Mouse (Mus musculus): ENCODE measurements around the gene Pkn3. TPM values are rescaled to one million over a fixed set of nuclear protein-coding genes. Genes with fewer than 3 reads are reported as not detected.

Gene Pkn3
- polyA plus RNA-seq, 2 experiments: 5.9 to 26.9 TPM

DNA sequence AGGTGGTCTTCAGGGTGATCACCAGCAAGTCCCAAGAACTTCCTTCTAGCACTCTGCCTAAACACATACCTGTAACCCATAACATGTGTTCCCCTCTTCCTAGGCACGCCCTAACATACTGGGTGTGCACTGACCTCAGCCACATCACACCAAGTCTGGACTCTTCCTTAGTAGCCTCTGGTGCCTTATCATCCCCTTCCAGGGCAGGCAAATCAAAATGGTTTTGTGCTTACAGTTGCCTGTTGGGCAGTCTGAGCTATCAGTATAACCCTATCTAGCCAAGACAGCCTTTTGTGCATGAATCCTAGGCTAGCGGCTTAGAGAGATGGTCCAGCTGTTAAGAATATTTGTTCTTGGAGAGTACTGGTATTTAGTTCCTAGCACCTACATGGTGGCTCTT lies 34.0 kb downstream of the Pkn3 start:
- Histone ChIP-seq H3K36me3 (ENCODE audit: control insufficient read depth, insufficient read depth, low read length) (peaks cover 59% of the 10 kb centered on the region), H3K4me3 (replicated peaks; ENCODE audit: low read length) (no peak overlapping the region), H3K27me3 (ENCODE audit: control insufficient read depth, insufficient read depth, low read length) (no peaks in the 10 kb centered on the region), H3K9me3 (ENCODE audit: control insufficient read depth, low read length) (no peaks in the 10 kb centered on the region), H3K4me1 (ENCODE audit: control insufficient read depth, insufficient read depth, low read length) (no peaks in the 10 kb centered on the region), H3K9ac (ENCODE audit: low read depth, low read length, severe bottlenecking) (no peak overlapping the region), H3K4me2 (replicated peaks; ENCODE audit: low read depth, low read length, severe bottlenecking) (no peak overlapping the region), H3K27ac (replicated peaks; ENCODE audit: low read depth, low read length) (no peak overlapping the region)
- TF ChIP-seq POLR2A (IDR thresholded peaks at IDR 0.05; ENCODE audit: borderline replicate concordance, extremely low read depth, insufficient read depth, insufficient read length): no peak
- DNase-seq (ENCODE audit: low spot score) (no peak), ATAC-seq (ENCODE audit: low FRiP score, low read depth) (no peak)
- 89% methylated on average over 2 of the region's 2 CpGs for WGBS

DNA sequence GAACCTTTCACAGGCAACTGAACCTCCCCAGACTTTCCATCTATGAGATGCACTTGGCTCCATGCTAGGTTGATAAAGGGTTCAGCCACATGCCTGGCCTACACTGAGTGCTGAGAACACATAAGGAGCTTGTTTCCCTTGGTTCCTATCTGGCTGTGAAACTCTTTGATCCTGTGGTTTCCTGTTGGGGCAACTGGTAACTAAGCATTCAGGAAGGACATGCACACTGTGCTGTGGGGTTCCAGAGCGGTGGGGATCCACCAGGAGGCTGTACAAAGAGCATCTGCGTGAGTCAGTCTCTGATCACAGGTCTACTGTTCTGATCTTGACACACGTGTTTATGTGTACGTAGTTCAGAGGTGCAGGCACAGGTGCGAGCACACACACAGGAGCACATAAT lies 35.1 kb downstream of the Pkn3 start:
- no peak for TF ChIP-seq POLR2A (IDR thresholded peaks at IDR 0.05; ENCODE audit: borderline replicate concordance, extremely low read depth, insufficient read depth, insufficient read length)
- Histone ChIP-seq H3K27me3 (ENCODE audit: control insufficient read depth, insufficient read depth, low read length) (no peaks in the 10 kb centered on the region), H3K27ac (replicated peaks; ENCODE audit: low read depth, low read length) (no peak overlapping the region), H3K36me3 (ENCODE audit: control insufficient read depth, insufficient read depth, low read length) (peaks cover 52% of the 10 kb centered on the region), H3K9me3 (ENCODE audit: control insufficient read depth, low read length) (no peaks in the 10 kb centered on the region), H3K9ac (ENCODE audit: low read depth, low read length, severe bottlenecking) (no peak overlapping the region), H3K4me1 (ENCODE audit: control insufficient read depth, insufficient read depth, low read length) (no peaks in the 10 kb centered on the region), H3K4me2 (replicated peaks; ENCODE audit: low read depth, low read length, severe bottlenecking) (no peak overlapping the region), H3K4me3 (replicated peaks; ENCODE audit: low read length) (no peak overlapping the region)
- ATAC-seq (ENCODE audit: low FRiP score, low read depth) (no peak), DNase-seq (ENCODE audit: low spot score) (no peak)
- 93% methylated on average over 5 of the region's 5 CpGs for WGBS

DNA sequence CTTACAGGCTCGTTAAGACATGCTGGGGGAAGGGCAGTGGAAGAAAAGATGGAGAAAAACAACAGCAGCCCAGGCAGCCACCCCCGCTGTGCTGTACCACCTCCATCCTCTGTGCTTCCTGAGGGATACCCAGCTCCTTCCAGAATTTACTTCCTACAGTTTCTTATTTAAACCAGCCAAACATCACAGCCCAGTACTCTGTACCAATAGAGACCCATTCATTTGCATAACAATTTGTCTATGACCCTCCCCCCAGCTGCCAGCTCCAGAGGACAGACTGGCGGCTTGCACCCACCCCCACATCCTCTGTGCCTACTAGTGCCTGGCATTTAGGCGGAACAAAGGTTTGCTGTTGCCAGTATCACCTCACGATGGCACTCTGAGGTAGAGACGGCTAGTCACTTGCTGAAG lies 42.2 kb downstream of the Pkn3 start:
- Histone ChIP-seq H3K9ac (ENCODE audit: low read depth, low read length, severe bottlenecking) (no peak overlapping the region), H3K9me3 (ENCODE audit: control insufficient read depth, low read length) (no peaks in the 10 kb centered on the region), H3K27ac (replicated peaks; ENCODE audit: low read depth, low read length) (no peak overlapping the region), H3K4me2 (replicated peaks; ENCODE audit: low read depth, low read length, severe bottlenecking) (no peak overlapping the region), H3K27me3 (ENCODE audit: control insufficient read depth, insufficient read depth, low read length) (no peaks in the 10 kb centered on the region), H3K36me3 (ENCODE audit: control insufficient read depth, insufficient read depth, low read length) (peaks cover 17% of the 10 kb centered on the region), H3K4me3 (replicated peaks; ENCODE audit: low read length) (no peak overlapping the region), H3K4me1 (ENCODE audit: control insufficient read depth, insufficient read depth, low read length) (peaks cover 8% of the 10 kb centered on the region; the same call in 1 of the 2 replicates)
- whole genome bisulfite sequencing: 35% methylated on average over 6 of the region's 6 CpGs
- TF ChIP-seq POLR2A (IDR thresholded peaks at IDR 0.05; ENCODE audit: borderline replicate concordance, extremely low read depth, insufficient read depth, insufficient read length): no peak
- ATAC-seq (ENCODE audit: low FRiP score, low read depth): no peak
- no peak for DNase-seq (ENCODE audit: low spot score)

DNA sequence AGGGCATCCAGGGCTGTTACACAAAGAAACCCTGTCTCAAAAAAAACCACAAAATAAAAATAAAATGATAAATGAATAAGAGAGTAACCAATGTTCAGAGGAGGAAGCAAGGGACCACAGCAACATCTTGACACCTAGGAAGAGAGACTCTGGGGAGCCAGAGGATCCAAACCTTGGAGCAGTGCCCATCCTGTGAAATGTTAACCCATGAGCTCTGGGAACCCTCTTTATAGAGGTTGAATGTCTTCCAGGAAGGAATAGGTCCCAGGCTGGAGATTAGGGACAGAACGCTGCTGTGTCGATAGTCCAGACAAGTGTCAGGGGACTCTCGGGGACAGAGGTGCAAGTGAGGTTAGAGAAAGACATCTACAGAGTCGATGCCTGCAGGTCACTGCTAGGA lies 42.8 kb downstream of the Pkn3 start:
- no peak overlapping the region for H3K27ac ChIP-seq (replicated peaks; ENCODE audit: low read depth, low read length)
- no peak overlapping the region for H3K9ac ChIP-seq (ENCODE audit: low read depth, low read length, severe bottlenecking)
- no peak for TF ChIP-seq POLR2A (IDR thresholded peaks at IDR 0.05; ENCODE audit: borderline replicate concordance, extremely low read depth, insufficient read depth, insufficient read length)
- no peak for ATAC-seq (ENCODE audit: low FRiP score, low read depth)
- 87% methylated on average over 4 of the region's 4 CpGs for WGBS
- H3K4me1 ChIP-seq (ENCODE audit: control insufficient read depth, insufficient read depth, low read length): peaks cover 13% of the 10 kb centered on the region; the same call in 1 of the 2 replicates
- peaks cover 17% of the 10 kb centered on the region for H3K36me3 ChIP-seq (ENCODE audit: control insufficient read depth, insufficient read depth, low read length)
- no peak for DNase-seq (ENCODE audit: low spot score)
- no peaks in the 10 kb centered on the region for H3K9me3 ChIP-seq (ENCODE audit: control insufficient read depth, low read length)
- no peak overlapping the region for H3K4me2 ChIP-seq (replicated peaks; ENCODE audit: low read depth, low read length, severe bottlenecking)
- no peak overlapping the region for H3K4me3 ChIP-seq (replicated peaks; ENCODE audit: low read length)
- H3K27me3 ChIP-seq (ENCODE audit: control insufficient read depth, insufficient read depth, low read length): no peaks in the 10 kb centered on the region

DNA sequence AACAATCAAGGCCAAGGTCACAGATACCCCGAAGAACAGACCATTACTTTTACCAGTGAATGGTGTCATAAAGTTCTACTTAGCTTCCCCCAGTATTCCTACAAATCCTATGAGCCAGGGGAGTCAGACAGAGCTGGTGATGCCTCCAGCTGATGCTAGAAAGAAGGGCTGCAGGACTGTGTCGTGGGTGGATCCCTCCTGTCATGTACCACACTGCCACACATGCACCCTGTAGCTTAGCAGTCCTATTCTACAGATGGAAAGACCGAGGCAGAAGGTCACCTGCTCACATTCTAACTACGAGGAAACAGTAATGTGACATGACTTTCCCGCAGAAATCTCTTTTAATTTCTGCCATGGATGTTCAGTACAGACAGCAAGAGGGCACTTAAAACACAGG lies 45.3 kb downstream of the Pkn3 start:
- no peak overlapping the region for H3K27ac ChIP-seq (replicated peaks; ENCODE audit: low read depth, low read length)
- WGBS: 87% methylated on average over 5 of the region's 5 CpGs
- ATAC-seq (ENCODE audit: low FRiP score, low read depth) (no peak), DNase-seq (ENCODE audit: low spot score) (no peak)
- no peak overlapping the region for H3K9ac ChIP-seq (ENCODE audit: low read depth, low read length, severe bottlenecking)
- peaks cover 14% of the 10 kb centered on the region for H3K36me3 ChIP-seq (ENCODE audit: control insufficient read depth, insufficient read depth, low read length)
- TF ChIP-seq POLR2A (IDR thresholded peaks at IDR 0.05; ENCODE audit: borderline replicate concordance, extremely low read depth, insufficient read depth, insufficient read length): no peak
- no peaks in the 10 kb centered on the region for H3K9me3 ChIP-seq (ENCODE audit: control insufficient read depth, low read length)
- H3K4me2 ChIP-seq (replicated peaks; ENCODE audit: low read depth, low read length, severe bottlenecking): no peak overlapping the region
- no peak overlapping the region for H3K4me3 ChIP-seq (replicated peaks; ENCODE audit: low read length)
- no peaks in the 10 kb centered on the region for H3K27me3 ChIP-seq (ENCODE audit: control insufficient read depth, insufficient read depth, low read length)
- H3K4me1 ChIP-seq (ENCODE audit: control insufficient read depth, insufficient read depth, low read length): peaks cover 13% of the 10 kb centered on the region; the same call in 1 of the 2 replicates
